Mouse (Mus musculus) CH12.LX (cell line): ENCODE results near the gene Ccdc184. TPM values are rescaled to one million over a fixed set of nuclear protein-coding genes. Genes with fewer than 3 reads are reported as not detected.

ENCODE experiments used
- DNase-seq: peaks from one replicate; pipeline ENCODE4 v3.0.0-alpha.2; 2013; ENCODE audit errors: extremely low read depth
- H3K27ac ChIP-seq: 2 replicates; pipeline ENCODE4 v1.5.1; 2012; ENCODE audit warnings: low read depth, mild to moderate bottlenecking, control low read depth, moderate library complexity; ENCODE audit not compliant: insufficient read depth
- H3K27me3 ChIP-seq: replicated peaks from 2 replicates; pipeline ENCODE3; 2012; ENCODE audit warnings: inconsistent platforms
- H3K36me3 ChIP-seq, 2 experiments: replicated peaks in 1 of 2; 2 replicates each; pipeline versions ENCODE3 to v1.6.1; 2012; ENCODE audit warnings: inconsistent platforms in 1 of 2, low read length in 1 of 2, mild to moderate bottlenecking in 1 of 2, mixed read lengths in 1 of 2, moderate library complexity in 1 of 2; ENCODE audit not compliant: control insufficient read depth in 1 of 2, insufficient read depth in 1 of 2
- H3K4me1 ChIP-seq, 2 experiments: 2 replicates each; pipeline ENCODE4 v1.6.1; 2012; ENCODE audit warnings: inconsistent platforms in 1 of 2, moderate library complexity in 1 of 2; ENCODE audit not compliant: insufficient read depth in 2 of 2, control insufficient read depth in 1 of 2
- H3K4me2 ChIP-seq: 2 replicates; pipeline ENCODE4 v1.6.1; 2012; ENCODE audit warnings: low read depth, mild to moderate bottlenecking, control low read depth; ENCODE audit not compliant: poor library complexity, insufficient read depth, severe bottlenecking
- H3K4me3 ChIP-seq, 3 experiments: fragments of 150-350 bp in 1 of 3; sonication (generic) in 1 of 3; replicated peaks in 1 of 3; 2 replicates each; pipeline versions ENCODE3 to v1.5.1; 2011 to 2012; ENCODE audit warnings: low read depth in 2 of 3, low read length in 2 of 3, mild to moderate bottlenecking in 2 of 3, moderate library complexity in 2 of 3, control low read depth in 1 of 3, improper control_type of control experiment in 1 of 3, inconsistent platforms in 1 of 3, mixed read lengths in 1 of 3; ENCODE audit not compliant: poor library complexity in 1 of 3
- H3K79me2 ChIP-seq: replicated peaks from 2 replicates; pipeline ENCODE4 v1.6.1; 2012; ENCODE audit warnings: mild to moderate bottlenecking, moderate library complexity; ENCODE audit not compliant: control insufficient read depth, poor library complexity, insufficient read depth, severe bottlenecking; ENCODE audit errors: extremely low read depth
- H3K9ac ChIP-seq: 2 replicates; pipeline ENCODE4 v1.6.1; 2012; ENCODE audit warnings: low read depth, mild to moderate bottlenecking, control low read depth, moderate library complexity; ENCODE audit not compliant: insufficient read depth
- H3K9me3 ChIP-seq: replicated peaks from 2 replicates; pipeline ENCODE3; 2012; ENCODE audit warnings: low read length, inconsistent platforms, mixed read lengths
- BHLHE40 ChIP-seq: IDR thresholded peaks from 2 replicates; pipeline ENCODE4 v1.6.1; 2011; ENCODE audit warnings: mild to moderate bottlenecking, low read depth, low read length, improper control_type of control experiment
- CHD1 ChIP-seq: IDR thresholded peaks from 2 replicates; pipeline ENCODE4 v1.6.1; 2012; ENCODE audit warnings: low read depth, low read length, improper control_type of control experiment, inconsistent platforms
- CHD2 ChIP-seq: IDR thresholded peaks from 2 replicates; pipeline ENCODE4 v1.6.1; 2011; ENCODE audit warnings: low read length, improper control_type of control experiment
- ELF1 ChIP-seq: IDR thresholded peaks from 2 replicates; pipeline ENCODE4 v1.6.1; 2014; ENCODE audit warnings: low read depth, mild to moderate bottlenecking, inconsistent platforms, low read length, improper control_type of control experiment
- GABPA ChIP-seq: IDR thresholded peaks from 2 replicates; pipeline ENCODE4 v1.6.1; 2012; ENCODE audit warnings: low read depth, low read length, improper control_type of control experiment, inconsistent platforms; ENCODE audit not compliant: insufficient replicate concordance
- HCFC1 ChIP-seq: IDR thresholded peaks from 2 replicates; pipeline ENCODE4 v1.6.1; 2012; ENCODE audit warnings: low read depth, mild to moderate bottlenecking, inconsistent platforms, low read length, improper control_type of control experiment
- IRF4 ChIP-seq: IDR thresholded peaks from 2 replicates; pipeline ENCODE4 v1.6.1; 2014; ENCODE audit warnings: low read depth, mild to moderate bottlenecking, inconsistent platforms, low read length, improper control_type of control experiment
- JUN ChIP-seq: IDR thresholded peaks from 2 replicates; pipeline ENCODE4 v1.6.1; 2011; ENCODE audit warnings: low read depth, mild to moderate bottlenecking, low read length, improper control_type of control experiment, moderate library complexity; ENCODE audit not compliant: insufficient read depth
- MAZ ChIP-seq: IDR thresholded peaks from 2 replicates; pipeline ENCODE4 v1.6.1; 2012; ENCODE audit warnings: low read depth, mild to moderate bottlenecking, inconsistent platforms, low read length, improper control_type of control experiment, moderate library complexity
- MEF2A ChIP-seq: IDR thresholded peaks from 2 replicates; pipeline ENCODE4 v1.6.1; 2014; ENCODE audit warnings: low read depth, mild to moderate bottlenecking, inconsistent platforms, low read length, improper control_type of control experiment, borderline replicate concordance
- NRF1 ChIP-seq: IDR thresholded peaks from 2 replicates; pipeline ENCODE4 v1.6.1; 2014; ENCODE audit warnings: low read depth, mild to moderate bottlenecking, inconsistent platforms, low read length, improper control_type of control experiment, moderate library complexity
- PAX5 ChIP-seq: IDR thresholded peaks from 2 replicates; pipeline ENCODE4 v1.6.1; 2012; ENCODE audit warnings: low read length, inconsistent platforms, mixed read lengths
- RAD21 ChIP-seq: IDR thresholded peaks from 2 replicates; pipeline ENCODE4 v1.6.1; 2011; ENCODE audit warnings: low read depth, mild to moderate bottlenecking, low read length, improper control_type of control experiment, moderate library complexity
- TCF12 ChIP-seq: IDR thresholded peaks from 2 replicates; pipeline ENCODE4 v1.6.1; 2014; ENCODE audit warnings: low read depth, mild to moderate bottlenecking, inconsistent platforms, low read length, improper control_type of control experiment
- ZKSCAN1 ChIP-seq: IDR thresholded peaks from 2 replicates; pipeline ENCODE4 v1.6.1; 2012; ENCODE audit warnings: low read depth, inconsistent platforms, low read length, improper control_type of control experiment, borderline replicate concordance
- ZNF384 ChIP-seq: IDR thresholded peaks from 2 replicates; pipeline ENCODE4 v1.6.1; 2012; ENCODE audit warnings: low read depth, low read length, improper control_type of control experiment, inconsistent platforms
- dilution Hi-C: fragments of 300-500 bp; cut with MboI; formaldehyde crosslinking; loops from 2 replicates; pipeline ENCODE4 v1.14.3; 2020; ENCODE audit warnings: low sequenced_read_pairs; ENCODE audit not compliant: extremely low pct_unique_long_range_greater_than_20kb, extremely low pct_ligation_motif_present
- in situ Hi-C: fragments of 300-500 bp; cut with MboI; formaldehyde crosslinking; loops from 3 replicates; pipeline ENCODE4 v1.14.3; 2019; ENCODE audit warnings: low sequenced_read_pairs, low pct_ligation_motif_present, low pct_unique_long_range_greater_than_20kb, mixed read lengths
- polyA plus RNA-seq: library from polyadenylated mRNA; unstranded; fragments of >175 nt; gene quantifications from 2 replicates; pipeline ENCODE4 v1.2.1, GENCODE M21; 2012; ENCODE audit warnings: low read depth; ENCODE audit not compliant: insufficient read length
- total RNA-seq, 2 experiments: library from RNA; depleted of rRNA; stranded (reverse); fragments of 300-350 nt in 1 of 2; fragments of >200 nt in 1 of 2; gene quantifications; 2 replicates each; pipeline ENCODE4 v1.2.3; 2012 to 2014

Gene Ccdc184
- total and polyA plus RNA-seq, 3 experiments = 0.04 to 0.17 TPM; not detected in 1

DNA sequence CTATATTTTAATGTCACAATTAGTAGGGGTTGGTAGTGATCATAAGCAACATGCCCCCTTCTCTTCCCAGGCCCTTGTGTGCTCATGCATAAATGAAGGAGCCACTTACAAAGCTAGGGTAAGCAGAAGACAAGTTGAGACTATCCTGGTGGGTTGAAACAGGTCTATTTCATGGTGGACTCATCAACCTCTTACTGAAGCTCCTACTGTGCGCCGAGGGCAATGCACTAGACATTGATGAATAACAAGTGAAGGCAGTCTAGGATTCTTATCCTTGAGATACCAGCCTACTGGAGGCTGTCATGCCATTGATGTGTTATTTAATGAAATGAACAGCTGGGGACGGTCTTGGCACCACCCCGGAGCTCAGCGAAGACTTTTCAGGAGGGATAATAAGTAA, 11.7 kb upstream of the Ccdc184 start:
- H3K4me1 ChIP-seq = peaks cover 8 to 30% of the 10 kb centered on the region in 2 experiments; a peak in 3 of 4 replicates
- DNase-seq = no peak
- no peaks in the 10 kb centered on the region for H3K9me3 ChIP-seq
- H3K4me3 ChIP-seq = no peak overlapping the region
- dilution Hi-C loops (no loop called here), in situ Hi-C loops (loop anchor here (10.0 to 25.0 kb wide), 2 partner anchors 190 to 293 kb away; partner anchors contain the start of gene Tmem106c)
- no peaks in the 10 kb centered on the region for H3K79me2 ChIP-seq
- H3K27ac ChIP-seq = no peak overlapping the region; the same call in 1 of the 2 replicates
- H3K9ac ChIP-seq = no peak overlapping the region
- TF ChIP-seq CHD2 = no peak
- TF ChIP-seq ZKSCAN1 = peak; percentile 83
- no peaks in the 10 kb centered on the region for H3K36me3 ChIP-seq
- H3K4me2 ChIP-seq = no peak overlapping the region
- peaks cover 5% of the 10 kb centered on the region for H3K27me3 ChIP-seq

DNA sequence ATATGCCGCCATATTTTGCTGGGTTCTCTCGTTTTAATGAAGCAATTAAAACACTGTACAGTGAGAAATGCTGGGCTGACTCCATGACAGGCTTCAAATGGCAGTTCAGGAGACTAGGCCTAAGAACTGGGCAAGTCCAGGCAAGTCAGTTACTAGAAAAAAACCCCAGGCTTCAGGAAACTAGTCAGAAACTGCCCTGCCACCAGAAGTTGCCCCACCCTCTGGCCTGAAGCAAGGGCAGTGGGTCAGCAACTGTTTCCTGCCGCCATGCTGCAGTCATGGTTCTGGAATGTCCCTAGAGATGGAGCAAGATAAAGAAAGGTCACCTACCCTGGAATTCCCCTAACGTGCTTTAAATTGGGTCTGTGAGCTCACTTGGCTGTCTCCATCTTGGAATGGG, 11.0 kb upstream of the Ccdc184 start:
- H3K79me2 ChIP-seq = no peaks in the 10 kb centered on the region
- TF ChIP-seq NRF1 (peak; percentile 40; the same call in 1 of the 2 replicates), CHD1 (peak; percentile 99), HCFC1 (peak; percentile 59; the same call in 1 of the 2 replicates), BHLHE40 (0 out of 2 replicates have a peak, but pooled peaks have one; percentile 41), MAZ (peak; percentile 57; the same call in 1 of the 2 replicates), ZNF384 (peak; percentile 90), JUN (no peak), RAD21 (no peak), ELF1 (0 out of 2 replicates have a peak, but pooled peaks have one; percentile 27), IRF4 (peak; percentile 50; the same call in 1 of the 2 replicates), MEF2A (peak; percentile 80; the same call in 1 of the 2 replicates), ZKSCAN1 (no peak), PAX5 (no peak), TCF12 (peak; percentile 52; the same call in 1 of the 2 replicates), GABPA (no peak)
- TF ChIP-seq, all 38 proteins: peak for 10
- no peak overlapping the region for H3K4me3 ChIP-seq
- dilution Hi-C loops = no loop called here
- peak overlapping the region; percentile 59; the same call in 1 of the 2 replicates for H3K27ac ChIP-seq
- peaks cover 5% of the 10 kb centered on the region for H3K27me3 ChIP-seq
- in situ Hi-C loops = loop anchor here (10.0 to 25.0 kb wide), 2 partner anchors 191 to 294 kb away; partner anchors contain the start of gene Tmem106c
- no peaks in the 10 kb centered on the region for H3K36me3 ChIP-seq
- H3K4me2 ChIP-seq = no peak overlapping the region
- peaks cover 8 to 33% of the 10 kb centered on the region in 2 experiments; a peak in 3 of 4 replicates for H3K4me1 ChIP-seq
- H3K9me3 ChIP-seq = no peaks in the 10 kb centered on the region
- DNase-seq = peak; percentile 51
- no peak overlapping the region for H3K9ac ChIP-seq
